Mouse (Mus musculus) retina, postnatal 1 day (tissue): ENCODE measurements around the gene Rplp0.
A peak's percentile ranks its signal among the peaks of the same experiment; 100 is the strongest.

ENCODE experiments used
- DNase-seq: peaks from one replicate; pipeline ENCODE4 v3.0.0-alpha.2; 2012

Gene Rplp0

GRCm38 (mm10) chr5:115586166-115586565, 26.9 kb downstream of the Rplp0 start:
- peak; percentile 36 for DNase-seq

GRCm38 (mm10) chr5:115586780-115587179, 27.5 kb downstream of the Rplp0 start:
- DNase-seq = no peak

DNA sequence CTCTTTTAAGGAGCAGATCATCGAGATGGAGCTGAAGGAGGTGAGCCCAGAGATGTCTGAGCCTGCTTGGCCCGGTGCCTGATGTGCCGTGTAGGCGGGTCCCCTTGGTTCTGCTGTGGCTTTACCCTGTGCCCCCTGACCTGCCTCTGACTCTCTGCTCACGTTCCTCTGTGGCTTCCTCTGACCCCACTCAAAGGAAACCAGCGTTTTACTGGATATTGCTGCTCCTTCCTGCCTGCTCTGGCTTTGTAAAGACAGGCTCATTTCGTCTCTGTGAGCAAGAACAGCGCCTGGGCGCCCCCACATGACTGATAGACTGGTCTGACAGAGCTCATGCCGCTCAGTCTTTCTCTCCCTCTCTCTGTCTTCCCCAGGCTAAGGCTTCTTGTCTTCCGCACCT, 31.8 kb downstream of the Rplp0 start:
- no peak for DNase-seq

- DNase-seq = no peak
Measured at GRCm38 (mm10) chr5:115591506-115591905, 32.2 kb downstream of the Rplp0 start.

DNA sequence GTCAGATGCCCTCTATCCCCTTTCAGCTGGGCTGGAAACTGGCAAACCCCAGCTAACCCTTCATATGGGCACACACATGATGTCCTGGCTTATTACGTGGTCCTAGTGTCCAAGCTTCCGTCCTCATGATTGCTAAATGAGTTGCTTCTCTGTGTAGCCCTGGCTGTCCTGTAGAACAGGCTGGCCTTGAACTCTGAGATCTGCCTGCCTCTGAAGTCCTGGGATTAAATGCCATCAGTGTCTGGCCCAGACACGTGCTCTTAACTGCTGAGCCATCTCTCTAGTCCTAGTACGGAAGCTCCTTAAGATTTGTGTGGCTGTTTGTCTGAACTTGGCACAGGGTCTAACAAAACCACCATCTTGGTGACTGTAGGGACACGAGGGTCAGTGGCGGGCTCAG, 44.3 kb downstream of the Rplp0 start:
- DNase-seq = no peak

DNA sequence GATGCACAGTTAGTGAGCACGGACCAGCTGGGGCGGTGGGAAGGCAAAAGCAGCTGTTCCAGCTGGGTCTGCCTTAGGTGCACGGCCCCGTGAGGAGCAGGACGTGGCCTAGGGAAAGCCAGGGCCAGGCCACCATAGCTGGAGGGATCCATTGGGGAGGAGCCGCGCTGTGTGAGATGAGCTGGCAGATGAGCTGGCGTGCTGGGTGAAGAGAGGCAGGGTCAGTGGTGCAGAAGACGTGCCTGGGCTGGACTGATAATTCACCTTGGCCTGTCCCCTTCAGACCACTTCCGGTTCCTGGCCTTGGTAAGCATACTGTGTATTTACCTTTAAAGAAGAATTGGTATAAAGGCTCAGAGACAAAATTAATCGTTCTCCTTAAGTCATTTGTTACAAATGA, 52.3 kb downstream of the Rplp0 start:
- DNase-seq = no peak
